Mouse (Mus musculus) layer of hippocampus, adult 9-11 months (tissue): ENCODE results near the gene Adm.
"Not testable (repeated sequence)": the region's sequence is repeated elsewhere in the genome, so short reads cannot be mapped to it uniquely, and the experiment has no call there.

Experiments used
- DNase-seq: peaks from one replicate; pipeline ENCODE4 v3.0.0; 2022

Gene Adm

GRCm38 (mm10) chr7:110629892-110630666, 2.6 kb downstream of the Adm start:
- DNase-seq: peak; percentile 72

- no peak for DNase-seq
Observed at GRCm38 (mm10) chr7:110631136-110631888, 3.9 kb downstream of the Adm start.

GRCm38 (mm10) chr7:110635929-110636328, 8.5 kb downstream of the Adm start:
- no peak for DNase-seq

GRCm38 (mm10) chr7:110636559-110636958, 9.1 kb downstream of the Adm start:
- no peak for DNase-seq

GRCm38 (mm10) chr7:110638305-110639110, 11.0 kb downstream of the Adm start:
- no peak for DNase-seq

- no peak for DNase-seq
Observed at GRCm38 (mm10) chr7:110639291-110639915, 11.9 kb downstream of the Adm start.

- not testable (repeated sequence) for DNase-seq
Observed at GRCm38 (mm10) chr7:110639958-110640357, 12.5 kb downstream of the Adm start.

- DNase-seq: no peak
Observed at GRCm38 (mm10) chr7:110645311-110645710, 17.9 kb downstream of the Adm start.

- no peak for DNase-seq
Observed at GRCm38 (mm10) chr7:110645859-110646258, 18.4 kb downstream of the Adm start.

- no peak for DNase-seq
Observed at GRCm38 (mm10) chr7:110646611-110647407, 19.3 kb downstream of the Adm start.

GRCm38 (mm10) chr7:110647559-110648454, 20.3 kb downstream of the Adm start:
- no peak for DNase-seq

GRCm38 (mm10) chr7:110648455-110649085, 21.1 kb downstream of the Adm start:
- no peak for DNase-seq

GRCm38 (mm10) chr7:110649133-110649987, 21.9 kb downstream of the Adm start:
- DNase-seq: no peak

GRCm38 (mm10) chr7:110650491-110650890, 23.0 kb downstream of the Adm start:
- DNase-seq: no peak

GRCm38 (mm10) chr7:110651091-110651490, 23.6 kb downstream of the Adm start:
- no peak for DNase-seq

- DNase-seq: no peak
Observed at GRCm38 (mm10) chr7:110655230-110655629, 27.8 kb downstream of the Adm start.

GRCm38 (mm10) chr7:110655966-110656365, 28.5 kb downstream of the Adm start:
- DNase-seq: no peak

GRCm38 (mm10) chr7:110658378-110658928, 31.0 kb downstream of the Adm start:
- DNase-seq: no peak

GRCm38 (mm10) chr7:110666537-110666936, 39.1 kb downstream of the Adm start:
- no peak for DNase-seq
